Mouse (Mus musculus): ENCODE results near the gene Eloa.
A peak's percentile ranks its signal among the peaks of the same experiment; 100 is the strongest.

GRCm38 (mm10) chr4:136025350-136025749 is 3.8 kb upstream of the Eloa start:
- TF ChIP-seq CTCF (IDR thresholded peaks at IDR 0.05; ENCODE audit: low read depth) (peak; percentile 22; the same call in 1 of the 2 replicates), EP300 (IDR thresholded peaks at IDR 0.05; ENCODE audit: low read depth) (no peak)
